Mouse (Mus musculus) retina, postnatal 1 day (tissue): ENCODE measurements at regions not wholly inside any gene's neighbourhood (a gene's known extent, or its start where the extent isn't known, plus 50 kb on each side); places are given as distances from the start of the nearest gene placed in this dataset.

Experiments
- DNase-seq: peaks from one replicate; pipeline ENCODE4 v3.0.0-alpha.2; 2012

DNA sequence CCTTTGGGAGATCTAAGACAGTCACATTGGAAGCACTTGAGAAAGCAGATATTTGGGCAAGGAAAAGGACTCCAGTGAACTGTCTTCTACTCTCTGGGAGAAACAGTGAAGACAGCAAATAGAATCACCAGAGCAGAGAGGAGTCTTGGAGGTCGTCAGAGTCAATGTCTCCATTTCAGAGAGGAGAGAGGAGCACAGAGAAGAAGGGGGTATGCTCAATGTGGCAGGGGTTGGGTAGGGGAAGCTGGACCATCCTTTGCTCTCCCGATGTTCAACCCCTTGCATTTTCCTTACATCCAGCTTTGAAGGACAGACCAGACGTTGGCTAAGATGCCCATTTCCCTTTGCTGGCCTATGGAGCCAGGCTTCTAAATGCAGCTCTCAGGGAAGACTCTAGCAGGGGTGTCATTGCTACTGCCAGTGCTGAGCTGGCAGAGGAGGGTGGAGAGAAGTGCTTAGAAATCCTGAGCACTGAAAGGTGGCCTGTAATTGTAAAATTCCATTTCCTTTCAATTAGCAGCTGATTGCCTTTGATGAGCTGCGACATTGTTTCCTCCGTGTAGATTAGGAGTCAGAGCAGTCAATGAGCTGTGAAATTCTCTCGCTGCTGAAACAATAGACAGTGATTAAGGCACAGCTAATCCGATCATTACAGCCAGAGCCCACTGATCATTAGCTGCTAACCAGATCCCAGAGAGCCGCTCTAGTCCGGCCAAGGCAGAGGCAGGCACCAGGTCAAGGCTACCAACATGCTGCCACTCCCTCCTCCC is 449.7 kb downstream of the Insc start:
- peak; percentile 97 for DNase-seq

DNA sequence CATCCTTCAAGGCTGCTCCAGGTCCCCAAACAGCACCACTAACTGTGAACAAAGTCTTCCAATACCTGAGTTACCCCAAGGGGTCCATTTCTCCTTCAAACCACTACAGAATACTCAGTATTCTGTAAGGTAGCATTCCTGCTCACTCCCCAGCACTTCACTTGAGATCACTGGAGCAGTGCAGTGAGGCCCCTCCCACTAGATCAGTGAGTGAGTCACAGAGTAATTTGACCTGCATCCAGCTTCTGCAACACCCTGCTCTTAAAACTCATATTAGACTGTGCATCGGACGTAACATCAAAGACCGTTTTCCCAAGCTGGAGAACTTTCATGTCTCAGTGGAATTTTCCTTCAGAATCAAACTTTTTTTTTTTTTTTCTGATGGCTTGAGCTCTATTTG is 461.4 kb downstream of the Insc start:
- no peak for DNase-seq

- DNase-seq, result no peak
Observed at GRCm38 (mm10) chr7:115206479-115207134, 463.1 kb downstream of the Insc start.

DNA sequence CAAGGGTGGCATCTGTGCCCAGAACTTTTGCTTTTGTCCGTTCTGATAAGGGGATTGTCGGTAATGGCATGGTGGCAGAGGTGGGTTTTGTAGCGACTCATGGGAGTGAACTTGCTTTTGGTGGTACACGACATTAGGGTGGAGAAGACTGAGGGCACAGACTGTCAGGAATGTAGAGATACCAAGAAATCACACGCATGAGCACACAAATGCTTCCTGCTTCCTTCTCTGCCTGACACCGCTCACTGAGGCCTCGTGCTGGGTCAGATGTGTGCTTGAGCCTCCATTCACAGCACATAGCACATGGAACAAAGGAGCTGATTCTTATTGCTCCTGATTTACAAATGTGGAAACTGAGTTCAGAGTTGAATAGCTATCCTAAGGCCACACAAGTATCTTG is 465.3 kb downstream of the Insc start:
- DNase-seq, result peak; percentile 56

GRCm38 (mm10) chr7:115210012-115210411 is 466.5 kb downstream of the Insc start:
- no peak for DNase-seq

- peak; percentile 95 for DNase-seq
Observed at GRCm38 (mm10) chr7:115216838-115217237, 473.3 kb downstream of the Insc start.

- no peak for DNase-seq
Observed at GRCm38 (mm10) chr7:115217255-115217654, 473.8 kb downstream of the Insc start.

DNA sequence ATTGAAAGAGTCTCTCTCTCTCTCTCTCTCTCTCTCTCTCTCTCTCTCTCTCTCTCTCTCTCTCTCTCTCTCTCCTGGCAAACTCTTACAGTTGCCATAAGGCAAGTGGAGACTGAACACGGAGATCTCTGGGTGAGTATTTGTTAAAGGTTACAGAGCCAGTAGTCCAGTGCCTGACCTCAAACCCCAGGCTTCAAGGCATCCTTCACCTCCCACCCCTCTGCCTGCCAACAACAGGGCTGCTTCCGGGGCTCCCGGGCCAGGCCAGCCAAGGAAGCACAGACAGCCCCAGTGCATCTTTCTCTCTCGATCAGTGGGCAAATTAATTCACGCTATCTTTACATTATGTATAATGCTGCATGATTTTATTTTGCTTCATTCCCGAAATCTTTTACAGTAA is 474.2 kb downstream of the Insc start:
- DNase-seq, result peak; percentile 25

GRCm38 (mm10) chr7:115218596-115219180 is 475.2 kb downstream of the Insc start:
- peak; percentile 79 for DNase-seq

DNA sequence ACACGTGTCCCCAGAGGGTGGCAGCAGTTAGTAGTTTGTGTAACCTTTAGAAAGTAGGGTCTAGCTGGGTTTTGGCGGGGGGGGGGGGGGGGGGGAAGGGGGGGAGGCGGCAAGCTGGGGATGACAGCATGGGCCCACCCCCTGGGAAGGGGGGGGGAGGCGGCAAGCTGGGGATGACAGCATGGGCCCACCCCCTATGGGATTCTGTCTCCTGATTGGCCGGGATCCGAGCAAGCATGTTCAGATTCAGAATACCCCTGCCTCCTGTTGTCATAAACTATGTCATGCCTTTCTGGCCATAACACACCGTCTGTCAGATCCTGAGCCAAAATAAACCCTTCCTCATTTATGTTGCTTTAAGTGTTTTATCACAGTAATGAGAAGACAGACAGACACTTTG is 479.1 kb downstream of the Insc start:
- DNase-seq, result peak; percentile 20

- DNase-seq, result no peak
Observed at GRCm38 (mm10) chr7:115230525-115230924, 487.0 kb downstream of the Insc start.

DNA sequence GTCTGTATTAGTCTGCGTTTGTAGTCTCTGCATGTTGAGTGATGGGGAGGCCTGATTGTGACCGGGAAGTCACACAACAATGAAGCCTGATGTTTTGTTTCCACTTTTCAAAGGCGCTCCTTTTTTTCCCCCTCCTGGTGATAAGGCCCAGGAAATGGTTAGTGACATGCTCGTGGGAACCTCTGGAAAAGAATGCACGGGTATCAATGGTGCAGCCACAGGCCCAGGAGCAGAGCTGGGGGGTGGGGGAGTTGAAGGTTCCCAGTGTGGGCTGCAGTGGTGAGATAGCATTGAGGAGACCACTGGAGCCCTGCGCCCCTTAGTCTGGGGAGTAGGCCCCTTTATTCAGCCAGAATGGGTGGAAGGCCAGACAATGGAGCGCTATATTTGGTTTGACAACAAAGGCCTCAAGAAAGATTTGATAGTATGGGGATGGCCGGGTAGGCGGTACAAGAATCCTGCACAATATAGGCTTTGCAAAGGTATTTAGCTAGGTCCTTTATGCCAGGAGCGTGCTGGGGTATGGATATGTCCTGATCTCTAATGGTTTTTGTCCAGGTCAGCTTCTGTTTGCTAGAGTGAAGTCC is 490.4 kb downstream of the Insc start:
- peak; percentile 26 for DNase-seq

GRCm38 (mm10) chr7:115237131-115237530 is 493.6 kb downstream of the Insc start:
- no peak for DNase-seq

DNA sequence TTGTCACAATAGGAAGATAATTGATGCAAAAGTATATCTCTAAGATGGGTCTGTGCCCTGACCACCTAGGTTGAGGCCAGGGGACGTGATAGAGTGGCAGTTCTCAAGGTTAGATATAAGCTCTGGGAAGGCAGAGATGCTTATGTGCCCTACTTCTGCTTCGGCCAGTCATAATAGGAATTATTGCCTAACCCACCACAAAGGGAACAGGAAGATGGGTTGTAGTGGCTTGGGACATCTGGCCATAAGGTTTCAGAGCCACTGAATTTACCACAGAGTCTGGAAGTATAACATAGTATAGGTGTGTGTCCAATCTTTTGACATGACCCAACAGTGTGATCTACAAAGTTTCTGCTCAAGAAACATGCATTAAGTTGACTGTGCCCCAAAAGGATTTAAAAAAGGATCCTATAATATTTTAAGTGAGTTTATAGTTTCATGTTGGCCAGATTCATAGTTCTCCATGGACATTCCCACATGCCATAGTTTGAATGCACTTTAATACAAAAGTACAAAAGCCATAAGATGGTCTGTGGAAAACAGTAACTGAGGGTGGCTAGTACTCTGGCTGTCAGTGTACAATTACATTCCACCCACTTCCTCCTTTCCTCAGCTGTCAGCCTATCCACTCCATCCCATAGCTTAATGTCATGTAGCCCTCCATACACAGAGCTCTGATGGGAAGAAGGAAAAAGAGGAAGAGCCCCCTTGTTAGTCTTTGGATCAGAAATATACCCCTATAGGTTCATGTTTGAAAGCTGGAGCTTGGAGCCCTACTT is 508.3 kb downstream of the Insc start:
- no peak for DNase-seq

GRCm38 (mm10) chr7:115252370-115252750 is 508.9 kb downstream of the Insc start:
- DNase-seq, result no peak

- peak; percentile 30 for DNase-seq
Observed at GRCm38 (mm10) chr7:115258626-115259025, 515.1 kb downstream of the Insc start.

GRCm38 (mm10) chr7:115263082-115263481 is 519.6 kb downstream of the Insc start:
- no peak for DNase-seq

- no peak for DNase-seq
Observed at GRCm38 (mm10) chr7:115266141-115266540, 522.6 kb downstream of the Insc start.

DNA sequence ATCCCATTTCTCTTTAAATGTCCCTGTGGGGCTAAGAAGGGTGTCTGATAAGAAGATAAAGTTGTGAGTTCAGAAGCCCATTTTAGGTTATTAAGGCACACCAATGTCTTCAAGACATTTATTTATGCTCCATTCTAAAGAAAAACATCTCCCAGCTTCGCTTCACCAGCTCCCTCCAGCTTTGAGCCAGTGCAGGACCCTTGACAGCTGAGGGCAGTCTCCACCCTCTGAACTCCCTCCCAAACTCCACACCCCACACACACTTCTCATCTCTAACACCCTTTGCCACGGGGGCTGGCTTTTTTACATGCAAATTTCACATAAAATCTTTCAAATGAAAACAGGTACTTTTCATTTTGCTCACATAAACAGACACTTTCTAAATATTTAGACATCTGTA is 527.3 kb downstream of the Insc start:
- no peak for DNase-seq

DNA sequence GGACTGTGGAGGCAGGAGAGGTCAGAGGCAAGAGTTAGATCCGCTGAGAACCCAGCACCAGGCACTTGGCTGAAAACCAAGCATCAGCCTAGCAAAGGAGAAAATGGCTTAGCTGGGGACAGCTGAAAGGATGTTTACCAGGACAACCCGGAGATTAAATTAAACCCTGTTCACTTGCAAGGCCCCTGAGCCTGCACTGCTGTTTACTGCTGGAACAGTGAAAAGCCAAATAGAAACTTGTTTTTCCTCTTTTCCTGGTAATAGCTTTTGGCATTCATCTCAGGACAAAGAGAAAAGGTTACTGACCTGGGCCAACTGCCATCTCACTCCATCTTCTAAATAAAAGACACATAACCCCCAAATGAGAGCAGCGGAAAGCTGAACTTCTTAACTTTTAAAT is 531.3 kb downstream of the Insc start:
- DNase-seq, result peak; percentile 39

DNA sequence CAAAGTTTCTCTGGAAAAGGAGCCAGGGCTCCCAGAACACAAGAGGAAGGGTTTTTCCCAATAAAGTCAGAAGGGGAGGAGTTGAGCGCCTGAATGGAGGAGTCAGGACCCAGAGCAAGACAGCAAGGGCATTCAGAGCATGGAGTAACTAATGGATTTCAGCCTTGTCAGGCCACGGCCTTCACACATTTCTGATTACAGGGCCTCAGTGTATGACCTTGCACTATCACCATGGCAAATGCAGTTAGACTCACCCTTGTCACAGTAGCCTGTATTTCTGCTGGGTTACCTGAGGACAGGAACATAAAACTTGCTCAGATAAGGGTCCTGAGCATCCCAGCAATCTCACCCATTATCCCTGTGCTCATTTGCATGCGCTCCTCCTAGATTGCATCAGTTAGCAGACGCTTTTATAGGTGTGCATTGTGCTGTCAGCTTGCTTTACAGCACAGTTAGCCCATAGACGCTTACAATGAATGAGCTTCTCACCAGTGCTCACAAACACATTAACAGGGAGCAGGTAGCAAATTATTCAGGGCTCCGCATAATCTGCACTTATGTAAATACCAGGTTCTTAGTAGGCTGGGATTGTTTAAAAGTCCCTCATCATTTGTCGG is 547.4 kb downstream of the Insc start:
- DNase-seq, result no peak

GRCm38 (mm10) chr7:115294655-115295230 is 551.2 kb downstream of the Insc start:
- DNase-seq, result no peak
